Mouse (Mus musculus): ENCODE measurements around the gene Prkce. TPM values are rescaled to one million over a fixed set of nuclear protein-coding genes. Genes with fewer than 3 reads are reported as not detected.

Gene Prkce
- total RNA-seq, 1 experiment, result 1.7 TPM

GRCm38 (mm10) chr17:86670731-86671130 lies 503.1 kb downstream of the Prkce start:
- Histone ChIP-seq H3K27ac (ENCODE audit: insufficient read depth, low read depth, low read length, poor library complexity, severe bottlenecking) (no peak overlapping the region), H3K4me3 (ENCODE audit: insufficient read depth in 1 of 2, low read depth in 1 of 2, low read length in 2 of 2, poor library complexity in 1 of 2, severe bottlenecking in 1 of 2) (no peak overlapping the region), H3K9me3 (ENCODE audit: control insufficient read depth, insufficient read depth, low read depth, low read length) (no peaks in the 10 kb centered on the region), H3K4me1 (ENCODE audit: control insufficient read depth in 2 of 2, insufficient read depth in 2 of 2, low read length in 2 of 2, poor library complexity in 1 of 2) (peaks cover 4 to 25% of the 10 kb centered on the region in 2 experiments; a peak in 3 of 4 replicates), H3K36me3 (ENCODE audit: control insufficient read depth, insufficient read depth, low read length, poor library complexity, severe bottlenecking) (no peaks in the 10 kb centered on the region), H3K9ac (ENCODE audit: insufficient read depth, low read depth, low read length, poor library complexity, severe bottlenecking) (peak overlapping the region; percentile 37; the same call in 1 of the 2 replicates)
- TF ChIP-seq MAFK (IDR thresholded peaks at IDR 0.05; ENCODE audit: insufficient read depth, low read depth, low read length) (no peak), HCFC1 (IDR thresholded peaks at IDR 0.05; ENCODE audit: borderline replicate concordance, insufficient read depth, low read length) (no peak), ZNF384 (IDR thresholded peaks at IDR 0.05; ENCODE audit: low read depth, low read length) (no peak), ZC3H11A (IDR thresholded peaks at IDR 0.05; ENCODE audit: borderline replicate concordance, low read depth, low read length) (no peak), CHD2 (IDR thresholded peaks at IDR 0.05; ENCODE audit: low read depth, low read length) (no peak)
- no peak for DNase-seq (ENCODE audit: low read depth, low spot score)
- in situ Hi-C loops (cut with MboI; ENCODE audit: low sequenced_read_pairs in 2 of 2, unreplicated experiment in 2 of 2), result no loop called here

- no peaks in the 10 kb centered on the region for H3K36me3 ChIP-seq (ENCODE audit: control insufficient read depth, insufficient read depth, low read length, poor library complexity, severe bottlenecking)
- TF ChIP-seq HCFC1 (IDR thresholded peaks at IDR 0.05; ENCODE audit: borderline replicate concordance, insufficient read depth, low read length), result no peak
- TF ChIP-seq MAFK (IDR thresholded peaks at IDR 0.05; ENCODE audit: insufficient read depth, low read depth, low read length), result no peak
- TF ChIP-seq ZNF384 (IDR thresholded peaks at IDR 0.05; ENCODE audit: low read depth, low read length), result no peak
- no peak for TF ChIP-seq CHD2 (IDR thresholded peaks at IDR 0.05; ENCODE audit: low read depth, low read length)
- TF ChIP-seq ZC3H11A (IDR thresholded peaks at IDR 0.05; ENCODE audit: borderline replicate concordance, low read depth, low read length), result no peak
- no peak overlapping the region for H3K27ac ChIP-seq (ENCODE audit: insufficient read depth, low read depth, low read length, poor library complexity, severe bottlenecking)
- H3K9ac ChIP-seq (ENCODE audit: insufficient read depth, low read depth, low read length, poor library complexity, severe bottlenecking), result no peak overlapping the region
- in situ Hi-C loops (cut with MboI; ENCODE audit: low sequenced_read_pairs in 2 of 2, unreplicated experiment in 2 of 2), result no loop called here
- peaks cover 1 to 14% of the 10 kb centered on the region in 2 experiments; a peak in 3 of 4 replicates for H3K4me1 ChIP-seq (ENCODE audit: control insufficient read depth in 2 of 2, insufficient read depth in 2 of 2, low read length in 2 of 2, poor library complexity in 1 of 2)
- no peak for DNase-seq (ENCODE audit: low read depth, low spot score)
- H3K4me3 ChIP-seq (ENCODE audit: insufficient read depth in 1 of 2, low read depth in 1 of 2, low read length in 2 of 2, poor library complexity in 1 of 2, severe bottlenecking in 1 of 2), result no peak overlapping the region
- H3K9me3 ChIP-seq (ENCODE audit: control insufficient read depth, insufficient read depth, low read depth, low read length), result no peaks in the 10 kb centered on the region
These were observed 507.4 kb downstream of the Prkce start for GRCm38 (mm10) chr17:86674971-86675370.

GRCm38 (mm10) chr17:86676336-86676735 lies 508.8 kb downstream of the Prkce start:
- no peak for TF ChIP-seq ZC3H11A (IDR thresholded peaks at IDR 0.05; ENCODE audit: borderline replicate concordance, low read depth, low read length)
- no peak for TF ChIP-seq CHD2 (IDR thresholded peaks at IDR 0.05; ENCODE audit: low read depth, low read length)
- TF ChIP-seq ZNF384 (IDR thresholded peaks at IDR 0.05; ENCODE audit: low read depth, low read length), result no peak
- TF ChIP-seq MAFK (IDR thresholded peaks at IDR 0.05; ENCODE audit: insufficient read depth, low read depth, low read length), result no peak
- no peak for TF ChIP-seq HCFC1 (IDR thresholded peaks at IDR 0.05; ENCODE audit: borderline replicate concordance, insufficient read depth, low read length)
- in situ Hi-C loops (cut with MboI; ENCODE audit: low sequenced_read_pairs in 2 of 2, unreplicated experiment in 2 of 2), result no loop called here

GRCm38 (mm10) chr17:86676909-86677308 lies 509.3 kb downstream of the Prkce start:
- Histone ChIP-seq H3K27ac (ENCODE audit: insufficient read depth, low read depth, low read length, poor library complexity, severe bottlenecking) (no peak overlapping the region), H3K4me1 (ENCODE audit: control insufficient read depth in 2 of 2, insufficient read depth in 2 of 2, low read length in 2 of 2, poor library complexity in 1 of 2) (no peaks in the 10 kb centered on the region; a peak in 1 of 4 replicates), H3K9me3 (ENCODE audit: control insufficient read depth, insufficient read depth, low read depth, low read length) (no peaks in the 10 kb centered on the region), H3K9ac (ENCODE audit: insufficient read depth, low read depth, low read length, poor library complexity, severe bottlenecking) (no peak overlapping the region), H3K4me3 (ENCODE audit: insufficient read depth in 1 of 2, low read depth in 1 of 2, low read length in 2 of 2, poor library complexity in 1 of 2, severe bottlenecking in 1 of 2) (no peak overlapping the region), H3K36me3 (ENCODE audit: control insufficient read depth, insufficient read depth, low read length, poor library complexity, severe bottlenecking) (no peaks in the 10 kb centered on the region)
- no peak for DNase-seq (ENCODE audit: low read depth, low spot score)
- in situ Hi-C loops (cut with MboI; ENCODE audit: low sequenced_read_pairs in 2 of 2, unreplicated experiment in 2 of 2), result no loop called here
- TF ChIP-seq ZC3H11A (IDR thresholded peaks at IDR 0.05; ENCODE audit: borderline replicate concordance, low read depth, low read length), result no peak
- TF ChIP-seq HCFC1 (IDR thresholded peaks at IDR 0.05; ENCODE audit: borderline replicate concordance, insufficient read depth, low read length), result no peak
- no peak for TF ChIP-seq MAFK (IDR thresholded peaks at IDR 0.05; ENCODE audit: insufficient read depth, low read depth, low read length)
- no peak for TF ChIP-seq CHD2 (IDR thresholded peaks at IDR 0.05; ENCODE audit: low read depth, low read length)
- TF ChIP-seq ZNF384 (IDR thresholded peaks at IDR 0.05; ENCODE audit: low read depth, low read length), result no peak

More at GRCm38 (mm10) chr17:86676336-86676735, 508.8 kb downstream of the Prkce start:
- H3K4me1 ChIP-seq (ENCODE audit: control insufficient read depth in 2 of 2, insufficient read depth in 2 of 2, low read length in 2 of 2, poor library complexity in 1 of 2), result peaks cover 0 to under 1% of the 10 kb centered on the region in 2 experiments; a peak in 1 of 4 replicates
- no peaks in the 10 kb centered on the region for H3K36me3 ChIP-seq (ENCODE audit: control insufficient read depth, insufficient read depth, low read length, poor library complexity, severe bottlenecking)
- H3K9me3 ChIP-seq (ENCODE audit: control insufficient read depth, insufficient read depth, low read depth, low read length), result no peaks in the 10 kb centered on the region
- DNase-seq (ENCODE audit: low read depth, low spot score), result no peak
- H3K27ac ChIP-seq (ENCODE audit: insufficient read depth, low read depth, low read length, poor library complexity, severe bottlenecking), result no peak overlapping the region
- no peak overlapping the region for H3K9ac ChIP-seq (ENCODE audit: insufficient read depth, low read depth, low read length, poor library complexity, severe bottlenecking)
- no peak overlapping the region for H3K4me3 ChIP-seq (ENCODE audit: insufficient read depth in 1 of 2, low read depth in 1 of 2, low read length in 2 of 2, poor library complexity in 1 of 2, severe bottlenecking in 1 of 2)
